Mouse (Mus musculus): ENCODE results near the gene Gm6899. TPM values are rescaled to one million over a fixed set of nuclear protein-coding genes. Genes with fewer than 3 reads are reported as not detected.

Gm6899 gene
- polyA plus RNA-seq, 1 experiment from 2014 or later: not detected

- no peak overlapping the region for H3K4me3 ChIP-seq (replicated peaks)
- no peak for ATAC-seq (ENCODE audit: insufficient number of reproducible peaks, low FRiP score, low TSS enrichment, low read depth)
- no peak overlapping the region for H3K9ac ChIP-seq
- H3K9me3 ChIP-seq (replicated peaks): no peaks in the 10 kb centered on the region
- no peaks in the 10 kb centered on the region for H3K27me3 ChIP-seq
- no peak overlapping the region for H3K27ac ChIP-seq (replicated peaks)
- H3K4me1 ChIP-seq: no peaks in the 10 kb centered on the region
- H3K36me3 ChIP-seq: no peaks in the 10 kb centered on the region
- WGBS: 66% methylated on average over 1 of the region's 1 CpGs
- H3K4me2 ChIP-seq (replicated peaks): no peak overlapping the region
These were observed 5.8 kb downstream of the Gm6899 start for GRCm38 (mm10) chr11:26598876-26599275.

GRCm38 (mm10) chr11:26600692-26601091, 7.7 kb downstream of the Gm6899 start:
- H3K36me3 ChIP-seq: no peaks in the 10 kb centered on the region
- H3K4me2 ChIP-seq (replicated peaks): no peak overlapping the region
- WGBS: 73% methylated on average over 4 of the region's 4 CpGs
- H3K9me3 ChIP-seq (replicated peaks): no peaks in the 10 kb centered on the region
- H3K27ac ChIP-seq (replicated peaks): no peak overlapping the region
- no peak overlapping the region for H3K9ac ChIP-seq
- ATAC-seq (ENCODE audit: insufficient number of reproducible peaks, low FRiP score, low TSS enrichment, low read depth): no peak
- H3K27me3 ChIP-seq: no peaks in the 10 kb centered on the region
- H3K4me3 ChIP-seq (replicated peaks): no peak overlapping the region
- H3K4me1 ChIP-seq: no peaks in the 10 kb centered on the region

- ATAC-seq (ENCODE audit: insufficient number of reproducible peaks, low FRiP score, low TSS enrichment, low read depth): no peak
- Histone ChIP-seq H3K9ac (no peak overlapping the region), H3K4me1 (no peaks in the 10 kb centered on the region), H3K27me3 (no peaks in the 10 kb centered on the region), H3K36me3 (no peaks in the 10 kb centered on the region), H3K9me3 (replicated peaks) (no peaks in the 10 kb centered on the region), H3K4me2 (replicated peaks) (no peak overlapping the region), H3K4me3 (replicated peaks) (no peak overlapping the region), H3K27ac (replicated peaks) (no peak overlapping the region)
- WGBS: 82% methylated on average over 2 of the region's 2 CpGs
These were observed 8.6 kb downstream of the Gm6899 start for GRCm38 (mm10) chr11:26601571-26602175.

GRCm38 (mm10) chr11:26604061-26604655, 11.1 kb downstream of the Gm6899 start:
- Histone ChIP-seq H3K9ac (no peak overlapping the region), H3K27ac (replicated peaks) (no peak overlapping the region), H3K4me3 (replicated peaks) (no peak overlapping the region), H3K4me2 (replicated peaks) (no peak overlapping the region), H3K36me3 (no peaks in the 10 kb centered on the region), H3K9me3 (replicated peaks) (no peaks in the 10 kb centered on the region), H3K4me1 (no peaks in the 10 kb centered on the region), H3K27me3 (no peaks in the 10 kb centered on the region)
- ATAC-seq (ENCODE audit: insufficient number of reproducible peaks, low FRiP score, low TSS enrichment, low read depth): no peak
- WGBS: 97% methylated on average over 1 of the region's 1 CpGs

- H3K9ac ChIP-seq: no peak overlapping the region
- ATAC-seq (ENCODE audit: insufficient number of reproducible peaks, low FRiP score, low TSS enrichment, low read depth): no peak
These were observed 15.8 kb downstream of the Gm6899 start for GRCm38 (mm10) chr11:26608795-26609194.

GRCm38 (mm10) chr11:26618475-26619223, 25.6 kb downstream of the Gm6899 start:
- Histone ChIP-seq H3K4me1 (no peaks in the 10 kb centered on the region), H3K27me3 (no peaks in the 10 kb centered on the region), H3K27ac (replicated peaks) (no peak overlapping the region), H3K4me2 (replicated peaks) (no peak overlapping the region), H3K9me3 (replicated peaks) (no peaks in the 10 kb centered on the region), H3K36me3 (no peaks in the 10 kb centered on the region), H3K9ac (no peak overlapping the region), H3K4me3 (replicated peaks) (no peak overlapping the region)
- no peak for ATAC-seq (ENCODE audit: insufficient number of reproducible peaks, low FRiP score, low TSS enrichment, low read depth)
- 85% methylated on average over 2 of the region's 2 CpGs for WGBS

More at GRCm38 (mm10) chr11:26608795-26609194, 15.8 kb downstream of the Gm6899 start:
- H3K4me1 ChIP-seq: no peaks in the 10 kb centered on the region
- H3K4me2 ChIP-seq (replicated peaks): no peak overlapping the region
- H3K36me3 ChIP-seq: no peaks in the 10 kb centered on the region
- WGBS: 68% methylated on average over 10 of the region's 10 CpGs
- H3K27ac ChIP-seq (replicated peaks): no peak overlapping the region
- H3K9me3 ChIP-seq (replicated peaks): no peaks in the 10 kb centered on the region
- no peak overlapping the region for H3K4me3 ChIP-seq (replicated peaks)
- H3K27me3 ChIP-seq: no peaks in the 10 kb centered on the region

- H3K27me3 ChIP-seq: no peaks in the 10 kb centered on the region
- H3K9ac ChIP-seq: no peak overlapping the region
- ATAC-seq (ENCODE audit: insufficient number of reproducible peaks, low FRiP score, low TSS enrichment, low read depth): no peak
- no peaks in the 10 kb centered on the region for H3K4me1 ChIP-seq
- no peak overlapping the region for H3K4me3 ChIP-seq (replicated peaks)
- no peak overlapping the region for H3K27ac ChIP-seq (replicated peaks)
- no peaks in the 10 kb centered on the region for H3K9me3 ChIP-seq (replicated peaks)
- no peaks in the 10 kb centered on the region for H3K36me3 ChIP-seq
- WGBS: 78% methylated on average over 5 of the region's 5 CpGs
- no peak overlapping the region for H3K4me2 ChIP-seq (replicated peaks)
These were observed 29.7 kb downstream of the Gm6899 start for GRCm38 (mm10) chr11:26622727-26623126.

GRCm38 (mm10) chr11:26636239-26636638, 43.2 kb downstream of the Gm6899 start:
- H3K36me3 ChIP-seq: no peaks in the 10 kb centered on the region
- ATAC-seq (ENCODE audit: insufficient number of reproducible peaks, low FRiP score, low TSS enrichment, low read depth): no peak
- WGBS: 77% methylated on average over 1 of the region's 1 CpGs

GRCm38 (mm10) chr11:26640314-26640785, 47.3 kb downstream of the Gm6899 start:
- Histone ChIP-seq H3K9ac (no peak overlapping the region), H3K36me3 (no peaks in the 10 kb centered on the region), H3K27ac (replicated peaks) (no peak overlapping the region), H3K27me3 (no peaks in the 10 kb centered on the region), H3K4me1 (no peaks in the 10 kb centered on the region), H3K4me2 (replicated peaks) (no peak overlapping the region), H3K4me3 (replicated peaks) (no peak overlapping the region), H3K9me3 (replicated peaks) (no peaks in the 10 kb centered on the region)
- 74% methylated on average over 8 of the region's 8 CpGs for WGBS
- no peak for ATAC-seq (ENCODE audit: insufficient number of reproducible peaks, low FRiP score, low TSS enrichment, low read depth)

More at GRCm38 (mm10) chr11:26636239-26636638, 43.2 kb downstream of the Gm6899 start:
- Histone ChIP-seq H3K4me1 (no peaks in the 10 kb centered on the region), H3K9ac (no peak overlapping the region), H3K9me3 (replicated peaks) (no peaks in the 10 kb centered on the region), H3K27ac (replicated peaks) (no peak overlapping the region), H3K4me3 (replicated peaks) (no peak overlapping the region), H3K27me3 (no peaks in the 10 kb centered on the region), H3K4me2 (replicated peaks) (no peak overlapping the region)

- Histone ChIP-seq H3K36me3 (no peaks in the 10 kb centered on the region), H3K9me3 (replicated peaks) (no peaks in the 10 kb centered on the region), H3K4me2 (replicated peaks) (no peak overlapping the region), H3K27ac (replicated peaks) (no peak overlapping the region), H3K4me1 (no peaks in the 10 kb centered on the region), H3K9ac (no peak overlapping the region), H3K27me3 (no peaks in the 10 kb centered on the region), H3K4me3 (replicated peaks) (no peak overlapping the region)
- 89% methylated on average over 1 of the region's 1 CpGs for WGBS
- no peak for ATAC-seq (ENCODE audit: insufficient number of reproducible peaks, low FRiP score, low TSS enrichment, low read depth)
These were observed 49.1 kb downstream of the Gm6899 start for GRCm38 (mm10) chr11:26642141-26642540.
